Mouse (Mus musculus): Measurements from ENCODE around the gene Nbas. TPM values are rescaled to one million over a fixed set of nuclear protein-coding genes. Genes with fewer than 3 reads are reported as not detected.

The Nbas gene
- polyA plus RNA-seq, 1 experiment from 2014 or later: 8.0 TPM

GRCm38 (mm10) chr12:13594746-13595469 lies 326.0 kb downstream of the Nbas start:
- DNase-seq (ENCODE audit: low spot score): no peak
- no peak overlapping the region for H3K4me3 ChIP-seq (replicated peaks; ENCODE audit: low read depth, low read length)
- no peak for TF ChIP-seq CTCF (IDR thresholded peaks at IDR 0.05; ENCODE audit: low read depth)
- H3K27ac ChIP-seq: no peak overlapping the region
- H3K4me1 ChIP-seq (replicated peaks; ENCODE audit: insufficient read depth, low read length): no peaks in the 10 kb centered on the region; the same call in 1 of the 2 replicates
- no peak overlapping the region for H3K9ac ChIP-seq (ENCODE audit: low read depth, low read length)
- no peak for ATAC-seq (replicated peaks; ENCODE audit: low FRiP score, low read depth)
- no peaks in the 10 kb centered on the region for H3K9me3 ChIP-seq (replicated peaks; ENCODE audit: low read length)
- no peak overlapping the region for H3K4me2 ChIP-seq (ENCODE audit: low read length)
- H3K36me3 ChIP-seq (ENCODE audit: insufficient read depth, low read length): no peaks in the 10 kb centered on the region
- H3K27me3 ChIP-seq (ENCODE audit: insufficient read depth, low read length): no peaks in the 10 kb centered on the region
- 64% methylated on average over 9 of the region's 9 CpGs for WGBS

GRCm38 (mm10) chr12:13597026-13597425 lies 328.1 kb downstream of the Nbas start:
- Histone ChIP-seq H3K27ac (no peak overlapping the region), H3K27me3 (ENCODE audit: insufficient read depth, low read length) (no peaks in the 10 kb centered on the region), H3K9ac (ENCODE audit: low read depth, low read length) (no peak overlapping the region), H3K36me3 (ENCODE audit: insufficient read depth, low read length) (no peaks in the 10 kb centered on the region), H3K4me1 (replicated peaks; ENCODE audit: insufficient read depth, low read length) (no peaks in the 10 kb centered on the region; the same call in 1 of the 2 replicates), H3K4me3 (replicated peaks; ENCODE audit: low read depth, low read length) (no peak overlapping the region), H3K4me2 (ENCODE audit: low read length) (no peak overlapping the region), H3K9me3 (replicated peaks; ENCODE audit: low read length) (no peaks in the 10 kb centered on the region)
- WGBS: 50% methylated on average over 2 of the region's 2 CpGs
- DNase-seq (ENCODE audit: low spot score): no peak
- no peak for TF ChIP-seq CTCF (IDR thresholded peaks at IDR 0.05; ENCODE audit: low read depth)
- ATAC-seq (replicated peaks; ENCODE audit: low FRiP score, low read depth): no peak

GRCm38 (mm10) chr12:13598545-13598944 lies 329.6 kb downstream of the Nbas start:
- H3K9me3 ChIP-seq (replicated peaks; ENCODE audit: low read length): no peaks in the 10 kb centered on the region
- no peak for TF ChIP-seq CTCF (IDR thresholded peaks at IDR 0.05; ENCODE audit: low read depth)
- H3K36me3 ChIP-seq (ENCODE audit: insufficient read depth, low read length): no peaks in the 10 kb centered on the region
- ATAC-seq (replicated peaks; ENCODE audit: low FRiP score, low read depth): 0 out of 2 replicates have a peak, but pooled peaks have one; percentile 30
- no peaks in the 10 kb centered on the region; the same call in 1 of the 2 replicates for H3K4me1 ChIP-seq (replicated peaks; ENCODE audit: insufficient read depth, low read length)
- no peak overlapping the region for H3K4me3 ChIP-seq (replicated peaks; ENCODE audit: low read depth, low read length)
- WGBS: 12% methylated on average over 4 of the region's 4 CpGs
- H3K27ac ChIP-seq: no peak overlapping the region
- no peak overlapping the region for H3K9ac ChIP-seq (ENCODE audit: low read depth, low read length)
- no peaks in the 10 kb centered on the region for H3K27me3 ChIP-seq (ENCODE audit: insufficient read depth, low read length)
- no peak overlapping the region for H3K4me2 ChIP-seq (ENCODE audit: low read length)
- DNase-seq (ENCODE audit: low spot score): peak; percentile 80

- no peaks in the 10 kb centered on the region; the same call in 1 of the 2 replicates for H3K4me1 ChIP-seq (replicated peaks; ENCODE audit: insufficient read depth, low read length)
- DNase-seq (ENCODE audit: low spot score) (peak; percentile 53), ATAC-seq (replicated peaks; ENCODE audit: low FRiP score, low read depth) (no peak)
- no peak overlapping the region for H3K9ac ChIP-seq (ENCODE audit: low read depth, low read length)
- H3K36me3 ChIP-seq (ENCODE audit: insufficient read depth, low read length): no peaks in the 10 kb centered on the region
- no peak overlapping the region for H3K27ac ChIP-seq
- peak; percentile 65 for TF ChIP-seq CTCF (IDR thresholded peaks at IDR 0.05; ENCODE audit: low read depth)
- no peak overlapping the region for H3K4me2 ChIP-seq (ENCODE audit: low read length)
- H3K4me3 ChIP-seq (replicated peaks; ENCODE audit: low read depth, low read length): no peak overlapping the region
- H3K27me3 ChIP-seq (ENCODE audit: insufficient read depth, low read length): no peaks in the 10 kb centered on the region
- H3K9me3 ChIP-seq (replicated peaks; ENCODE audit: low read length): no peaks in the 10 kb centered on the region
Measured at GRCm38 (mm10) chr12:13602414-13602813, 333.5 kb downstream of the Nbas start.

GRCm38 (mm10) chr12:13607021-13607420 lies 338.1 kb downstream of the Nbas start:
- no peak overlapping the region for H3K4me2 ChIP-seq (ENCODE audit: low read length)
- no peak overlapping the region for H3K9ac ChIP-seq (ENCODE audit: low read depth, low read length)
- no peaks in the 10 kb centered on the region for H3K36me3 ChIP-seq (ENCODE audit: insufficient read depth, low read length)
- H3K27me3 ChIP-seq (ENCODE audit: insufficient read depth, low read length): no peaks in the 10 kb centered on the region
- H3K9me3 ChIP-seq (replicated peaks; ENCODE audit: low read length): no peaks in the 10 kb centered on the region
- WGBS: 80% methylated on average over 2 of the region's 2 CpGs
- H3K4me1 ChIP-seq (replicated peaks; ENCODE audit: insufficient read depth, low read length): no peaks in the 10 kb centered on the region
- no peak for DNase-seq (ENCODE audit: low spot score)
- H3K4me3 ChIP-seq (replicated peaks; ENCODE audit: low read depth, low read length): no peak overlapping the region
- TF ChIP-seq CTCF (IDR thresholded peaks at IDR 0.05; ENCODE audit: low read depth): no peak
- H3K27ac ChIP-seq: no peak overlapping the region
- no peak for ATAC-seq (replicated peaks; ENCODE audit: low FRiP score, low read depth)

GRCm38 (mm10) chr12:13609027-13609426 lies 340.1 kb downstream of the Nbas start:
- H3K4me2 ChIP-seq (ENCODE audit: low read length): no peak overlapping the region
- H3K9me3 ChIP-seq (replicated peaks; ENCODE audit: low read length): no peaks in the 10 kb centered on the region
- no peak overlapping the region for H3K9ac ChIP-seq (ENCODE audit: low read depth, low read length)
- H3K27ac ChIP-seq: no peak overlapping the region
- H3K4me3 ChIP-seq (replicated peaks; ENCODE audit: low read depth, low read length): no peak overlapping the region
- no peaks in the 10 kb centered on the region for H3K27me3 ChIP-seq (ENCODE audit: insufficient read depth, low read length)
- no peaks in the 10 kb centered on the region for H3K36me3 ChIP-seq (ENCODE audit: insufficient read depth, low read length)
- no peaks in the 10 kb centered on the region for H3K4me1 ChIP-seq (replicated peaks; ENCODE audit: insufficient read depth, low read length)
- no peak for DNase-seq (ENCODE audit: low spot score)
- WGBS: 76% methylated on average over 11 of the region's 11 CpGs
- TF ChIP-seq CTCF (IDR thresholded peaks at IDR 0.05; ENCODE audit: low read depth): no peak
- no peak for ATAC-seq (replicated peaks; ENCODE audit: low FRiP score, low read depth)
